Mouse (Mus musculus): Measurements from ENCODE around the gene Tbc1d10a.
"Not testable (repeated sequence)": the region's sequence is repeated elsewhere in the genome, so short reads cannot be mapped to it uniquely, and the experiment has no call there.

The Tbc1d10a gene

GRCm38 (mm10) chr11:4183511-4183910, 3.1 kb upstream of the Tbc1d10a start:
- no peak for DNase-seq (ENCODE audit: low spot score in 2 of 2)

DNA sequence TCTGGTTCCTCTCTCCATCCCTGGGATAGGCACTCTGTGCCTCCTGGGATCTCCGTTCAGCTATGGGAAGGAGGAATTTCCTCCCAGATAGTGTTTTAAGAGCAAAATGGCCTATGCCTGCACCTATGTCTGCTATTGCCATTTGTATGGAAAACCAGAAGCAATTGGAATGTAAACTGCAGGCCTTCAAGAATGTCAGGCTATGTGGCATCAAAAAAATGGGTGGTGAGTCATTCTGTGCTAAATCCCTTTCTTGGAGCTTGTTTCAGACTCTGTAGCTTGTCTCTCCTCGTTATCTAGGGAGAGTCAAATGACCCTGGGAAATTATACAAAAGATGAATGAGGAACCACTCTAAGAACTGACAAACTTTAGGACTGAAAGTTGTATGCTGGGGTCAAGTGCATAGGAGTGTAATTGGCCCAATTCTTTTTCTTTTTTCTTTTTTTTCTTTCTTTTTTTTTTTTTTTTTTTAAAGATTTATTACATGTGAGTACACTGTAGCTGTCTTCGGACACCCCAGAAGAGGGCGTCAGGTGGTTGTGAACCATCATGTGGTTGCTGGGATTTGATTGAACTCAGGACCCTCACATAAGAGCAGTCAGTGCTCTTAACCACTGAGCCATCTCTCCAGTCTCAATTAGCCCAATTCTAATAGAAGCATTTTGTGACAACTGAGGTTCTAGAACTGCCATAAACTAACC, 2.2 kb upstream of the Tbc1d10a start:
- no peak for DNase-seq (ENCODE audit: low spot score in 2 of 2)

DNA sequence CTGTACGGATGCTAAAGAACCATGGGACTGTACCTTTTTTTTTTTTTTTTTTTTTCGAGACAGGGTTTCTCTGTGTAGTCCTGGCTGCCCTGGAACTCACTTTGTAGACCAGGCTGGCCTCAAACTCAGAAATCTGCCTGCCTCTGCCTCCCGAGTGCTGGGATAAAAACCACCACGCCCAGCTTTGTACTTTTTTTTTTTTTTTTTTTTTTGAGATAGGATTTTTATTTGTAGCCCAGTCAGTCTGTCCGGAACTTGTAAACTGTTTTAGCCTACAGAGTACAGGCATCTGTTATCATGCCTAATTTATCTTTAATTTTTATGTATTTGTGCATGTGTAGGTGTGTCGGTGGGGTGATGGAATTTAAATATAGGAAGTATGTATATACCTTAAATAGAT, 1.1 kb upstream of the Tbc1d10a start:
- DNase-seq (ENCODE audit: low spot score in 2 of 2), result not testable (repeated sequence)

DNA sequence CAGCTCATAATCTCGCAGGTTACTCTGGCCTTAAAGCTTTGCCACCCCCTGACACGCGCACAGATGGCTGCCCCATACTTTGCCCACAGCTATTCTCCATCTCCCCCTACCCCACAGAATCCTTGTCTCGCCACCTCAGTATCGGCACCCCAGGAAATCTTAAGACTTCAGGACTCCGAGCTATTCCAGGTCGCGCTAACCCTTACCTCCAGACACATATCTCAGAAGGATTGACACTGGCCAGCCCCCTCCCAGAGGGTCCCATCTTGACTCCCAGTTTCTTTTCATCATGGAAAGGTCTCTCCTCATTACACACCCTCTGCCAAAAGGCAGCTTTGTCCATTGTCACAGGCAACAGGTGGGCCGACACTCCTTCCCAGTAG, 720 bp downstream of the Tbc1d10a start:
- DNase-seq (ENCODE audit: low spot score in 2 of 2), result no peak

GRCm38 (mm10) chr11:4189182-4189581, 2.6 kb downstream of the Tbc1d10a start:
- no peak for DNase-seq (ENCODE audit: low spot score in 2 of 2)

DNA sequence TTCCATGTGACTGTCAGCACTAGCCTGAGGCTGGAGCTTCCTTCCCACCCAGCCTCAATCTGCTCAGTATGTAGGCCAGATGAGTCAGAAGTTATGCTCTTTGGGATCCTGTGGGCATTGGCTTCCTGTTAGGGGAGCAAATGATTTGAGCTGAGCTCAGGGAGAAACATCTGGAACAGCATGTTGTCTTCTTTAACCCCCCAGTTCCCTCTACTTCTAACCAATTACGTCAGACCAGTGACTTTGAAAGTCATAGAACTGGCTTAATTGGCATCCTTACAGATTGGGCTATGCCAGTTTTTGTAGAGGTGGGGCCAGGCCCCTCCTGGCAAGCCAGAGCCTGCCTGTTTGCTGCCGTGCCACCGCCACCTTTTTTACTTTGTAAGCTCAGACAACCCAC, 4.1 kb downstream of the Tbc1d10a start:
- DNase-seq (ENCODE audit: low spot score in 2 of 2), result no peak

- no peak for DNase-seq (ENCODE audit: low spot score in 2 of 2)
Measured at GRCm38 (mm10) chr11:4192757-4193156, 6.2 kb downstream of the Tbc1d10a start.

DNA sequence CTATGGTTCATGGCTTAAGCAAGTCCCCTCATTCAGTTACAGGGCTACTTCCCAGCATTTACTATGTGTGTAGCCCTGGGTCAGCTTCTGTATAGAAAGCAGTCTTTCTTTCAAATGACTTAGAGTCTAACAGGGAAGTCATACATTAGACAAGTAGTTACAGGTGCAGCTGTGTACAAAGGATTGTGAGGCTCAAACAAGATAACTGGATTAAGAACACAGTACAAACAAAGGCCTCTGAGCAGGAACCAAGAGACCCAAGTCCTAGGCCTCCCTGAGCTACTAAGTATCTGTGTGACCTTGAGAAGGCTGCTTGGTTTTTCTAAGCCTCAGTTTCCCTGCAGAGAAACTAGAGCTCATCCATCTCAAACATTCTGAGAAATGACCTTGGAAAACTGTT, 6.8 kb downstream of the Tbc1d10a start:
- no peak for DNase-seq (ENCODE audit: low spot score in 2 of 2)

DNA sequence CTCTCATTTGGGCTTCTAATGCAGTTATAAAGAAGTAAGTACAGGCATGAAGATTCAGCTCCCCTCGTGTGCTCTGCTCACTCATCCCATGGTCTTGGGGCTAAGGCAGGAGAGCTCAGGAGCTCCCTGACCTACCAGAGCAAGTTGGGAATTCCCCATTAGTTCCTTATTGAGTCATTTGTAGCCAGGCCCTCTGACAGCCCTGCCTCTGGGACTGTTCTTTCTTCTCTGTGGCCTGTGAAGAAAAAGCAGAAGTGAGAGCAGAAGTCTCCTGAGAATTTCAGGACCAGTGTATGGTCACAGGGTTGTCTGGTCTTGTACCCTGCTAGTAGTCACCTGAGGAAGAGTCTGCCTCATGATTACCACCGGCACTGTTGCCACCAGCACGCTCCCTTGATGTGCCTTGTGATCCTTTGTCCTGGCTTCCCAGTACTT, 9.0 kb downstream of the Tbc1d10a start:
- no peak for DNase-seq (ENCODE audit: low spot score in 2 of 2)

- DNase-seq (ENCODE audit: low spot score in 2 of 2), result no peak
Measured at GRCm38 (mm10) chr11:4196636-4197035, 10.0 kb downstream of the Tbc1d10a start.

GRCm38 (mm10) chr11:4197691-4198090, 11.1 kb downstream of the Tbc1d10a start:
- no peak for DNase-seq (ENCODE audit: low spot score in 2 of 2)

- no peak for DNase-seq (ENCODE audit: low spot score in 2 of 2)
Measured at GRCm38 (mm10) chr11:4201981-4202700, 15.6 kb downstream of the Tbc1d10a start.

- no peak for DNase-seq (ENCODE audit: low spot score in 2 of 2)
Measured at GRCm38 (mm10) chr11:4202995-4203704, 16.6 kb downstream of the Tbc1d10a start.

- no peak for DNase-seq (ENCODE audit: low spot score in 2 of 2)
Measured at GRCm38 (mm10) chr11:4203705-4204074, 17.1 kb downstream of the Tbc1d10a start.

- DNase-seq (ENCODE audit: low spot score in 2 of 2), result no peak
Measured at GRCm38 (mm10) chr11:4205097-4205655, 18.6 kb downstream of the Tbc1d10a start.

DNA sequence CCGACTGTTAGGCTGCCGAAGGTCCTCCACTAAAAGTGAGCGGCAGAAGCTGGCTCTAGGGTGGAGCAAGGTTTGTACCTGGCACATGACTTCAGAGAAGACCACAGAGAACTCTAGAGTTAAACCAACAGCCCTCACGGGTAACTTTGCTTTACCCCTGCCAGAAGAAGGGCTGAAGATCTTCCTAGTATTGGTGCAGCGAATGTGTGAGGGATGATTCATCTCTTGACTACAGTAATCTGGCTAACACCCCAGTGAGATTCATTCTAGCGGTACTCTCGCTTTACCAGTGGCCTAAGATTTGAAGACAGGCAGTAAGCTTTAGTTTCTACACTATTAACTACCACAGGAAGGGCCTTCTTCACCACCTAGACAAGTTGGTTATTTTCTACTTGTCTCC, 19.4 kb downstream of the Tbc1d10a start:
- DNase-seq (ENCODE audit: low spot score in 2 of 2), result no peak

DNA sequence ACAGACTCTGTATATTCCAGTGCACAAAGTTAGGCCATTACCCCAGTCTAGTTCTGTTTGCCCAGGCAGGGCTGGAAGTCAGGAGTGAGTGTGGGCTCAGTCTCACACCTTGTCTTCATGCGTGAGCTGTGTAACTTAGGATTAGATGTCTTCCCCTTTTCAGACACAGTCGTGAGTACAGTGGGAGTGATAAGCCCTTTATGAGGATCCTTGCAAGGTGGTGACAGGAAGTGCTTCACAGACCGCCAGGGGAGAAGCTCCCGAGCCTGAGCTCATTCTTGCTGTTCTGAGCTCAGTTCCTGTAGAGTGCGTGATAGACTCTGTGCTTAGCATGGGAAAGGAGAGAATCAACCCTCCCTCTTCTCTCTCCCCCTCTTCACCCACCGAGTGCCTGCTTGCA, 20.0 kb downstream of the Tbc1d10a start:
- no peak for DNase-seq (ENCODE audit: low spot score in 2 of 2)

DNA sequence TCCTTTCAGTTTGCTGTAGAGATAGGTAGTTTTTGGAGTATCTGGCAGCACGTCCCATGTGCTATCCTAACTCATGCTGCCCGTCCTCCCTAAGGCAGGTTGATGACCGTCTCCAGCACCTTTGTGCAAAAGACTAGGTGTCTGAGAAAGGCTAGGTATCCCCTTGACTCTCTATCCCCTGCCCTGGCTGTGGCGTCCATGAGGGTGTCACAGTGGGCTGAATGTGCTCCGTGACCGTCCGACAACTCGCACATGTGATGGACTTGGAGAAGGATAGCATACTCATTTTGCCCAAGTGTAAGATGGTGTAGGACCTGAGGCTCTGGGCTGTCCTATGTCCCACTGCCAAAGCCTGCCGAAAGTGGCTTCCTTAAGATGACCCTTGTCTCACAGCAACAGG, 21.1 kb downstream of the Tbc1d10a start:
- DNase-seq (ENCODE audit: low spot score in 2 of 2), result no peak

- DNase-seq (ENCODE audit: low spot score in 2 of 2), result no peak
Measured at GRCm38 (mm10) chr11:4209556-4209955, 23.0 kb downstream of the Tbc1d10a start.

GRCm38 (mm10) chr11:4210786-4211185, 24.2 kb downstream of the Tbc1d10a start:
- DNase-seq (ENCODE audit: low spot score in 2 of 2), result no peak

GRCm38 (mm10) chr11:4213107-4213506, 26.5 kb downstream of the Tbc1d10a start:
- no peak for DNase-seq (ENCODE audit: low spot score in 2 of 2)

GRCm38 (mm10) chr11:4214572-4214971, 28.0 kb downstream of the Tbc1d10a start:
- no peak for DNase-seq (ENCODE audit: low spot score in 2 of 2)

DNA sequence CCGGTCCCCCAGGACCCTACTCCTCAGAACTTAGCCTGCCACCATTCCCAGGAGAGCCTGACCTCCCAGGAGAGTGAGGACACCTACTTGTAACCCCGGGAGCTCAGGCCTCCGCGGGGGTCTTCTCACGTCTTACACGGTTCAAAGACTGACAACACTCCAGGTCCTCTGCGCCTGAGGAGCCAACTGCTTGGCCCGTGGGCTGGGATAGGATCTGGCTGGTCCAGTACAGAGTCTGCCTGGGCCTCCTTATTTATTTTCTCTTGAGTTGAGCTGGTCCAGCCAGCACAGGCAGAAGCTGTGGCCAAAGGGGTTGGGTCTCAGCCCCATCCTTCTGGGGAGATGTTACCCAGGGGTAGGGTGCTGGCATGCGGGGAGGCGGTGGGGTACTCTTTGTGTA, 28.5 kb downstream of the Tbc1d10a start:
- DNase-seq (ENCODE audit: low spot score in 2 of 2), result no peak

All from frontal cortex, postnatal 36 days (tissue).